Mouse (Mus musculus) adrenal gland, postnatal 14 days (tissue): ENCODE measurements around the gene Icam1. TPM values are rescaled to one million over a fixed set of nuclear protein-coding genes. Genes with fewer than 3 reads are reported as not detected.
"Not testable (repeated sequence)": the region's sequence is repeated elsewhere in the genome, so short reads cannot be mapped to it uniquely, and the experiment has no call there.

Experiments used
- DNase-seq: peaks from one replicate; pipeline ENCODE4 v3.0.0; 2021; ENCODE audit warnings: mixed read lengths
- total RNA-seq: library from RNA; stranded (reverse); gene quantifications from 2 replicates; pipeline ENCODE4 v1.2.3, GENCODE M21; 2021

Icam1 gene
- total RNA-seq, 1 experiment from 2014 or later, result 12.7 TPM

DNA sequence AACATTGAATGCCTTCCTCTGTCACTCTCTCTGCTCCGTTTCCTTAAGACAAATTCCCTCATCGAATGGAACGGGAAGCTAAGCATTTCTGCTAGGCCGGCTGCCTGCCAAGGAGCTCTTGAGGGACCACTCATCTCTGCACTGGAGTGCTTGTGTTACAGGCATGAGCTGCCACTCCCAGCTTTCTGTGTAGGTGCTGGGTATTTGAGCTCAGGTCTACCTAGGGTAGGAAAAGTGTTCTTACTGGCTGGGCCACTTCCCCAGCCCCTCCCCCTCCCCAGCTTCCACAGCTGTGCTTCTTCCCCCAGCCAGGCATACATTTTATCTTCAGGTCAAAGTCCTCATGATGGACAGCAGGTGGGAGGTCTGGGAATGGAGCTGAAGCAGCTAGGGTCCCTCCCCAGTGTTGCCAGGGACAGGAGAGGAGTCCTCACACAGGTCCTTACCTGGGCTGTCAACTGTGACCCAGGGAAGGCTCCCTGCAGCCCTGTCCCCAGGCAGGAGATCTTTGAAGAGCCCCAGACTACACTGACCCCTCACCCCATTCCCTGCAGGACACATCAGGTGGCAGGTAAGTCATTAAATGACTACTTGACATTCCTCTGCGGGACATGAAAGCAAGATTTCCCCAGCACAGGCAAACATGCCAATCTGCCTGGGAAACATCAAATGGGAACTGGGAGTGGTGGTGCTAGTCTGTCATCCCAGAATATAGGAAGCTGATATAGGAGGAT lies 22.5 kb upstream of the Icam1 start:
- DNase-seq, result no peak

DNA sequence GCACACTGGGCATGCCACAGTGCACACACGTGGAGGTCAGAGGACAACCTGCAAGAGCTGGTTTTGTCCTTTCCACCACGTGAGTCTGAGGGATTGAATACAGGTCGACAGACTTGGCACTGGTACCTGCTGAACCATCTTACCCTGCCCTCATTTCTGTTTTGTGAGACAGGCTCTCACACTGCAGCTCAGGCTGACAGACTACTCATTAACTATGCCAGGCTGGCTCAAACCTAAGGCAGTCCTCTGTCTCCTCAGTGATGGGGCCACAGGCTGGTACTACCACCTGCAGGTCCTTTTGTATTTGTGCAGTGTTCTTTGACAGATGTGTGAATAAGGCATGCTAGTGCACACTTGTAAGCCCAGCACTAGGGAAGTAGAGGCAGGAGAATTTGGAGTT lies 20.7 kb upstream of the Icam1 start:
- DNase-seq, result no peak

DNA sequence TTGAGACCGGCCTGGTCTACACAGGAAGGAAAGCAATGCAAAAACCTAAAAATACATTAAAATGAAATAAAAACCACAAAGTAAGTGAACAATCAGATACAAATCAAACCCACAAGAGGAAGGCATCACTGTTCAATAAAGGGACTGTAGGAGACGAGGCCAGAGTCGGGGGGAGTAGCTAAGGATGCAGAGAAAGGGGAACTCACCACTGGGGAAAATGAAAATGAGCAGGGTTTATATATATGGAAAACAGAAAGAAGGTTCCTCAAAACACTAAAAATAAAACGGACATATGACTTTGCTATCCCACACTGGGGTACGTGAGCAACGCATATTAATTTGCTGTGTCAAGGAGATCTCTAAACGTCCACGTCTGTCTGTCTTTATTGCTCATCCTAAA lies 18.7 kb upstream of the Icam1 start:
- no peak for DNase-seq

DNA sequence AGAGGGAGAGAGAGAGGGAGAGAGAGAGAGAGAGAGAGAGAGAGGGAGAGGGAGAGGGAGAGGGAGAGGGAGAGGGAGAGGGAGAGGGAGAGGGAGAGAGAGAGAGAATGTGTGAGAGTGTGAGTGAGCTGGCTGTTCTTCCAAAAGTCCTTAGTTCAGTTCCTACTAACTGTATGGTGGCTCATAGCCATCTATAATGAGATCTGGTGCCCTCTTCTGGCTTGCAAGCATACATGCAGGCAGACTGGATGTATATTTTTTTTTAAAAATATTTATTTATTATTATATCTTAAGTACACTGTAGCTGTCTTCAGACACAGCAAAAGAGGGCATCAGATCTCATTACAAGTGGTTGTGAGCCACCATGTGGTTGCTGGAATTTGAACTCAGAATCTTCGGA lies 17.4 kb upstream of the Icam1 start:
- DNase-seq, result not testable (repeated sequence)

DNA sequence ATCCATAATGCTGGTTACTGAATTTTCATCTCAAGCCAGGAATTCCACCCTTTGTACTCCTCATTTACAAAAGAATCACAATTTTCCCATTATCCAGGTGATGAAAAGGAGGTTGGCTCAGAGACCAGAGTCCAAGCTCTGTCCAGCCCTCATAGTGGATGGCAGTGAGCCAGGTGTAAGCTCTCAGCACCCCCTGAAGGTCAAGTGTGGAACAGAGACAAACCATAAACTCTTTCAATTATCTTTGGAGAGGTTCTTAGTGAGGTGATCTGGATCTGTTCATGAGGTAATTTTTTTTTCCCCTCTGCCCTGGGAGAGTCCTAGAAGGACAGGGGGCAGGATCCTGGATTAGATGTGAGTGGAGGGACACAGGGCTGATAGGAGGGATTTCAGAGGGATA lies 15.0 kb upstream of the Icam1 start:
- peak; percentile 44 for DNase-seq

DNA sequence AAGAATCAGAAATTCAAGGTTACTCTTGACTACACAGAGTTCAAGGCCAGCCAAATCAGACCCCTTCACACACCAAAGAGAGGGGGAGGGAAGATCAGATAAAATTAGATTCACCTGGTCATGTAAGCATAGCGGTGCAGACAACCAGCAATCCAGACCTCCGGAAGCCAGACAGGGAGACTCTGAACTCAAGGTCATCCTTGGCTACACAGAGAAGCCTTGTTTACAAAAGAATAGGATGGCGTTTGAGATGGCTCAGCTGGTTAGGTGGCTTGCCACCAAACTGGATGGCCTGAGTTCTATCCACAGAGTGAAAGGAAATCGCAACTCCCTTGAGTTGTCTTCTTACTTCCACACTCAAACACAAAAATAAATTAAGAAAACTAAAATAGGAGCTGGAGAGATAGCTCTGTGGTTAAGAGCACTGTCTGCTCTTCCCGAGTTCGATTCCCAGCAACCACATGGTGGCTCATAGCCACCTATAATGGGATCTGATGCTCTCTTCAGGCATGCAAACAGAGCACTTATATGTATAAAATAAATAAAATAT lies 14.1 kb upstream of the Icam1 start:
- no peak for DNase-seq

DNA sequence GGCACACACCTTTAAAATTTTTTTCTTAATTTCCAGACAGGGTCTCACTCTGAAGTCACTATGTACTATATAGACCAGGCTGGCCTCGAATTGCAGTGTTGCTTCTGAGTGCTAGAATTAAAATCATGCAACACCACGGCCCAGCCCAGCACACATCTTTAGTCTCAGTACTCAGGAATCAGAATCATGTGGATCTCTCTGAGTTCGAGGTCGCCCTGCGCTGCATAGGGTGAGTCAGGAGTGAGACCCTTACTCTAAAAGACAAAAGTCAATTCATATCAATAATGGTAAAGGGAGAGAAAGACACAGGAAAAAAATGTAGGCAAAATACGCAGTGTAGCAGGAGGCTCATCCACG lies 13.5 kb upstream of the Icam1 start:
- no peak for DNase-seq

DNA sequence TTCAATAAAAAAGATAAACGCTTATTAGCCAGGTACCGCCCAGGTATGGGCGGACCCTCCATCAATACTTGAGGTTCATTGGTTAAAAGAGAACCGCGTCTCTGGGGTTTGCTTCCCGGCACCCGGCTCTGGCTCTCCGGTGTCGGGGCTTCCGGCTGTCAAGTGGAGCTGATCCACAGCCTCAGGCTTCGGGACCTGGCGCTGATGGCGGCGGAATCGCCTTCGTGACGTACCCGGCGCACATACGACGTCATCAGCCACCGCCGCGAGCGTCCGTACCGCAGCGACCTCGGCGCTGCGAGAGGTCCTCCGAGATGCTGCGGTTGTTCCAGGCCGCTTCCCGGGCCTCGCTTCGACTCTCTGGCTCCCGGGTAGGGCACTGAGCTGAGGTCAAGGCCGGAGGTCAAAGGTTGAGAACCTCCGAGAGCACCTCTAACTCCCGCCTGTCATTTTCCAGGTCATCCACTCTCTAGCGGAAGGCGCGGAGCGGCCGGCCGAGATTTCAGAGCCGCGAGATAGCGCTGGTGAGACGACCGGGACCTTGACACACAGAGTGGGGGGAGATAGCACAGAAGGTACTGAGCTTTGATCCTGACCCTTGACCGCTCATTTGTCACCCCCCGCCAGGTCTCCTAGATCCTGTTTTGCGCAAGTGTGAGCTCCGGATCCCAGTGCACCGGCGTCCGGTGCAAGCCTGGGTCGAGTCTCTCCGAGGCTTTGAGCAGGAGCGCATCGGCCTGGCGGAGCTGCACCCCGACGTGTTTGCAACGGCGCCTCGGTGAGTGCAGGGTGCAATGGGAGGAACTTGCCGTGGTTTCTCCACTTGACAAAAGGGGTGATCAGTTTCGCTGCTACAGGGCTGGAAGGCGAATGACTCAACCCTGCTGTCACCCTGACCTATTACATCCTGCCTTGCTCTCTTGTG lies 12.9 kb upstream of the Icam1 start, which contains the start of gene Mrpl4:
Gene Mrpl4, plus strand, starts transcription at position 112 of the 925 bp plus-strand sequence.
- DNase-seq, result peak; percentile 93

DNA sequence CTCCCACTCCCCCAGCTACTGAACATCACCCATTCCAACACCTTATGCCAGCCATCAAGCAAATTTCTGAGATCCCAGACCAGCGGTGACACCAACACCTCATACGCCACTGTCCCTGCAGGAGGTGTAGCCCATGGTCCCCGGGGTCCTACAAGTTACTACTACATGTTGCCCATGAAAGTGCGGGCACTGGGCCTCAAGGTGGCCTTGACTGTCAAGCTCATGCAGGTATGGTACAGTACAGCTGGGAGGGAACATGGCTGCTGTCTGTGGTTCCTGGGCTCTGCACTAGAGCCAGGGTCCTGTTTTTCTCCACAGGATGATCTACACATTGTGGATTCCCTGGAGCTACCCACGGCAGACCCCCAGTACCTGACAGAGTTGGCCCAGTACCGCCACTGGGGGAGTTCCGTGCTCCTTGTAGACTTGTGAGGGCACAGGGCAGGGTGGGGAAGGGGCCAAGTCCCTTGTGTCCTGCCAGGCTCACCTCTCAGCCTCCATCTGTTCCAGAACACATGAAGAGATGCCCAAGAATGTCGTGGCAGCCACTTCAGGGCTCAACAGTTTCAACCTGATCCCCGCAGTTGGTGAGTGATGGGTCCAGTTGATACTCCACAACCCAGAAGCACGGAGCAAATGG lies 8.4 kb upstream of the Icam1 start:
- DNase-seq, result no peak

DNA sequence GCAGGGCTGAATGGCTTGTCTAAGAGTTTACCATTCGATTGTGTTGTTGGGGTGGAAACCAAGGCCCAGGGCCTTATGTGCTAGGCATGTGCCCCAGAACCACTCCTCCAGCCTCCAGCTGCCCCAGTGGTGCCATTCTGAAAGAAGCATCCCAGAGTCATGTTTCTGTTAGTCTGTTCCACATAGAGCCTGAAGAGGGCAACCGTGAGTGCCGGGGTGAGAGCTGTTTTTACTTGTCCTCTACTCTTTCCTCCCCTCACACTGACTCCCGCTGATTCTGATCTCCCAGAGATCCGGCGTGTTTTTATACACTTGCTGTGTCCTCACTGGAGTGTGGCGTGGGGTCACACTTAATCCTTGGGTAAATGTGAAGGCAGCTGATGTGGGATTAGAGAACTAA lies 7.8 kb upstream of the Icam1 start:
- no peak for DNase-seq

DNA sequence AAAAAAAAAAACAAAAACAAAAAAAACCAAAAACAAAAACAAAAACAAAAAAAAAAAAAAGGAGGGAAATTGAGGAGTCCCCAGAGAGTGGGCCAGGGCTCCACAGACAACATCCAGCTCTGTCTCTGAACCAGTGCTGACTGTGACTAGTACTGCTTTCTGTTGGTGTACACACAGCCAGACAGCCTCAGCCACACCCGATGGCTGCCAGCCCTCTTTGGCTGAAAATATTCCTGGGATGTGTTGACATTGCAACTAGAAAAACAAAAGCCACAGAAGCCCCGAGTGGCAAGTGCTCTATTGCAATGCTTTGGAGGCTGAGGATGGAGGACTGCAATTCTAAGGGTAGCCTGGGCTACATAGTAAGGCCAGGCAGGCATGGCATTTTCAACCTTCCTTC lies 5.4 kb upstream of the Icam1 start:
- no peak for DNase-seq

DNA sequence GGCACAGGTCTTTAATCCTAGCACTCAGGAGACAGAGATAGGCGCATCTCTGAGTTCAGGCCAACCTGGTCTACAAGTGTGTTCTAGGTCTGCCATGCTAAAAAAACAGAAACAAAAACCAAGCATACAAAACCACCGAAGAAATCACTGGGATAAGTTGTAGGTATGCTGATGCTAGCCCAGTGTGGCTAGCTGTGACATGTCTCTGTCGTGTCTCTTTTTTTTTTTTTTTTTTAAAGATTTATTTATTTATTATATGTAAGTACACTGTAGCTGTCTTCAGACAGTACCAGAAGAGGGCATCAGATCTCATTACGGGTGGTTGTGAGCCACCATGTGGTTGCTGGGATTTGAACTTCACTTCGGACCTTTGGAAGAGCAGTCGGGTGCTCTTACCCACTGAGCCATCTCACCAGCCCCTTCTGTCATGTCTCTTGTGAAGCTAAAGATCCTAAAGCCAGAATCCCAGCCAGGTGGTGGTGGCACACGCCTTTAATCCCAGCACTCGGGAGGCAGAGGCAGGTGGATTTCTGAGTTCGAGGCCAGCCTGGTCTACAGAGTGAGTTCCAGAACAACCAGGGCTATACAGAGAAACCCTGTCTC lies 4.7 kb upstream of the Icam1 start:
- not testable (repeated sequence) for DNase-seq

DNA sequence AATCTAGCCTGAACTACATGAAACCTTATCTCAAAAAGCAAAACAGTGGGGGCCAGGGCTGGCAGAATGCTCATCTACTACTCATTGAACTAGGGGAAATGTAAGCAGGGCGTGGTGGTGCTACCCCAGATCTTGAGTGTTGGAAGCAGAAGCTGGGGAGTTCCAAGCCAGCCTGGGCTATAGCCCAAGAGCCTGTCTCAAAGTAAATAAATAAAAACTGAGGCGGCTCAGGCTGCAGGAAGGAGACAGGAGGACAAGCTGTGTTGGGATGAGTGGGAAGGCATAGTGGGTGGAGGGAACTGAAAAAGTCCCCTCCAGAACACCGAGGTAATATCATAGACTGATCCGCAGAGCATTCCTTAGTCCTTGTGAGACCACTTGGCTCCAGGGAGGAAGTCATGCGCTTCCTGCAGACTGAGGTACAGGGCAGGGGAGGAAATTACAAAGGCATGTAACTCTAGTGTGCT lies 3.9 kb upstream of the Icam1 start:
- DNase-seq, result no peak

DNA sequence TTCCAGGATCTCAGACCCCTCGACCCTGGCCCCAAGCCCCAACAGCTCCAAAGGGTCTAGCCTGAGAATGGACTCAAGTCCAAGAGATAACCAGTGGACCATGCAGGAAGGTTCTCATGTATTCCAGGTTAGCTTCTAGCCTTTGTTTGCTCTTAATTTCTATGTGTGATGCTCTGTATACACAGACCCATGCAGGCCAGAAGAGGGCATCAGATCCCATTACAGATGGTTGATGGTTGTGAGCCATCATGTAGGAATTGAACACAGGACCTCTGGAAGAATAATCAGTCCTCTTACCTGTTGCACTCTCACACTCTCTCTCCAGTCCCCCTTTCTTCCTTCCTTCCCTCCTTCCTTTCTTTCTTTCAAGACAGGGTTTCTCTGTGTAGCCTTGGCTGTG lies 3.4 kb upstream of the Icam1 start:
- DNase-seq, result no peak

DNA sequence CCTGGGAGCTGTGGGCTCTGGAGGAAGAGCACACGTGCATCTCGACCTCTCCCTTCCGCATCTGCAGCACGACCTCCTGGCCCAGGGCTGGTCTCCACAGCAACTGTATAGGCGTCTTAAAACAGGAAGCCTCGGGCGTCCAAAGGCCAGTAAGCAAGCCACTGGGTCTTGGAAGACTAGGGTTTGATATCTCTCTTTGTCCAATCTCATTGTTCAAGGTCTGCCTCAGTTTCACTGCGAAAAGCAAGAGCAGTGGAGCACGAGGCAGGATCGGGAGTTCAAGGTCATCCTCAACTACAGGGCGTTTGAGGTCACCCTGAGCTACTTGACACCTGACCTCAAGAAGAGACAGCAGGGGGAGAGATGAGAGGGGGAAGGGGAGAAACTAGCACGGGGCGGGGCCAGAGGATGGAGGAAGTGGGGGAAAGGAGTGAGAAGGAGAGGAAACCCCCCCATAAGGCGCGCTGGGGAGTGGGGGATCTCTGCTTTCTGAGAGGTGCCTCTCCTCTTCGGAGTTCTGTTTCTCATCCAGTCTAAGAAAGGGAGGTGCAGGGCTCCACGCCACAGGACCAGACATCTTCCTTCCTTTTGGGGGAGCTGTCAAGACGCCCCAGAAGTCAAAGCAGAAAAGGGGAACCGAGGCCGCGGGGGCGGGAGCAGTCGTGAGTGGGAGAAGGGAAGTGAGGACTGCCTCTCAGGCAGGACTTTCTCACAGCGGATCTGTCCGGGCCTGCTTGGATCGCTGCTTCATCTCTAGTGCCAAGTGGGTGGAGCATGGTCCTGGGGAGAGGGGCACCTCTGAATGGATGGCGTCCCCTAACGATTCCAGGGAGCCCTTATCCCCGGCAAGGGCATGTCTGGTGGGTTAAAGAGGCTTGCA lies 854 bp upstream of the Icam1 start:
- peak; percentile 69 for DNase-seq

DNA sequence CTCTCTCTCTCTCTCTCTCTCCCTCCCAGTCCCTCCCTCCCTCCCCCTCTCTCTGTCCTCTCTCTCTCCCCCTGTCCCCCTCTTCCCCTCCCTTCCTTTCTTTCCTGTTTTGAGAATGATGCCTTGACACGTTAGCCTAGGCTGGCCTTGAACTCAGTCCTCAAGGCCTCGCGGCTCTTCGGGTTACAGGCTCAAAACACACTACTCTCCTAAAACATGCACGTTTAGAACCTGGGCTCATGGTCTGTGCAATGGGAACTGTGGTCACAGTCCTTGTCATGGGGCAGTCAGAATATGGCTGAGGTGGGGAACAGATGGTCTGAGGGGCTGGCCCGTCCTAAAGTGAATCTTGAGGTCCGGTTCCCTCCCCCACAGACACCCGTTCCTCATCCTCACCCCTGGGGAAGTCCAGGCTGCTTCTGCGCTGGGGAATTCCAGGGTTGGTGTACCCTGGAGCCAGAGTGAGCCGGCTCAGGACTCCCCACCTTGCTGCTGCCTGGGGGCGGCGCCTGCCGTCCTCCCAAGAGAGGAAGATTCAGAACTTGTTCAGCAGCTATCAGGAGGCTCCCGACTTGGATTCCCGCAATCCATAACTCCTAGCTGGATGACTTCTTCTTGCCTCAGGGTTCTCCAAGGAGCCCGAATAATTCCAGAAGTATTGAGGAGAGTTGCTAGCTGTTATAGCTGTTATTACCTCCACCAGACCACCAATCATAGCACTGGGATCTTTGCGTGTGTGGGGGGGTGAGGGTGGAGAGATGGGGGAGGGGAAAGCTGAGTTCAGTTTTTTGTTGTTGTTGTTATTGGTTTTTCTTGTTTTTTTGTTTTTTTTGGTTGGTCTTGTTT lies 769 bp downstream of the Icam1 start:
- DNase-seq, result no peak

DNA sequence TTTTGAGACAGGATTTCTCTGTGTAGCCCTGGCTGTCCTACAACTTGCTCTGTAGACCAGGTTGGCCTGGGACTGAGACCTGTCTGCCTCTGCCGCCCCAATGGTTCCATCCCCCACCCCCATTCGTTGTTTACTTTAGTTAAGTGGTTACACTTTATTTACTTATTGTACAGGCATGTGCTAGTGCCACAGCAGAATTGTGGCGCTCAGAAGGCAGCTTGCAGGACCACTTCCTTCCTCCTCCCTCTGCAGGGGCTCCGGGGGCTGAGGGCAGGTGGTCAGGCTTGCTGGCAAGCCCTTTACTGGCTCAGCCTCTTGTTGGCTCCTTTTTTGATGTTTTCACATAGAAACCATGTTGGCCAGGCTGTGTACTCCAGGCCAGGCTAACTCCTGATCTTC lies 1.4 kb downstream of the Icam1 start:
- no peak for DNase-seq

DNA sequence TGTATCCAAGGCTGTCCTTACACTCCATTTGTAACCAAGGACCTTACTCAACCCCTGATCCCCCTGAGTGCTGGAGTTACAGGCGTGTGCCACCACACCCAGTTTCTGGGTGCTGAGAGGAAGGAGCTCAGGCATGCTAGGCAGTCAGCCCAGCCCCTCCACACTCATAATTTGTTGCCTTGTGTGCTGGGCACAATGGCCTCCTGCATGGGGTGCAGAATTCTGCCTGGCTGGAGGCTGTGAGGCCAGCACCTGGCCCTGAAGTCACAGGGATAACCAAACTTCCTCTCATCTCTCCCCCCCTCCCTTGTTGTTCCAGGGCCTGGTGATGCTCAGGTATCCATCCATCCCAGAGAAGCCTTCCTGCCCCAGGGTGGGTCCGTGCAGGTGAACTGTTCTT lies 2.8 kb downstream of the Icam1 start:
- no peak for DNase-seq

DNA sequence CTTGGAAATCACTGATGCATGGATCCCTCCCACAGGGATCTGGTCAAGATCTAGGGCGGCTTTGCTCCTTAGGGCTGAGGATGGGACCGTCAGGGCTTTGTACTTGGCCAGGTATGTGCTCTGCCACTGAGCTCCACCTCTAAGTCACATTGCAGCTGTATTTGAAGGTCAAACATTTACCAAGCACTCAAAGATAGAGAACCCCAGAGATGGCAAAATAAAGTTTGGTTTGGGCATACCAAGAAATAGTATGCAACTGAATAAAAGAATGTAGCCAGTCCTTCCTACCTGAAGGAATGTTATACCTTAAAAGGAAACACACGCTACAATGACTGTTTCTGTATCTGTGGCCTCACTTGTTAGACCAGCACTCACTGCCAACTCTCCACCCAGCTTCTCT lies 5.6 kb downstream of the Icam1 start:
- no peak for DNase-seq

DNA sequence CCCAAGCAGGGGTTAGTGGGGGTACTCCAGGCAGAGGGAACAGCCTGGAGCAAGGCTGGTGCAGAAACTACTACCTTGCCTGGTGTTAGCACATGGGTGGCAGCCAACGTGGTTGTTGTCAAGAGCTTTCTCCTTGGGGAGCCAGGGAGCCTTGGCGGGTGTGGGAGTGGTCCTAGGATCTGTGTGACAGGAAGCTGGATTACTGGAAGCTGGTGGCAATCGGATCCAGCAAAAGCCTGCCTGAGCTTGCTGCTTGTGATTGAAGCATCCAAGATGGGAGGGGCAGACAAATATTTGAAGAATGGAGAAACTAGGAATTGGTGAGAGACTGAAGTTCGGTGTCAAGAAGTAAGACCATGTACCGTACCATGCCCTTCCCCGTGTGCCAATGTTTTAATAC lies 6.5 kb downstream of the Icam1 start:
- DNase-seq, result no peak
